Mouse (Mus musculus) thymus, postnatal 0 days (tissue): Measurements from ENCODE around the gene Umod. TPM values are rescaled to one million over a fixed set of nuclear protein-coding genes. Genes with fewer than 3 reads are reported as not detected.
A peak's percentile ranks its signal among the peaks of the same experiment; 100 is the strongest.

Experiments
- DNase-seq: peaks from one replicate; pipeline ENCODE4 v3.0.0-alpha.2; 2015; ENCODE audit warnings: low spot score
- polyA plus RNA-seq: library from polyadenylated mRNA; unstranded; fragments of >200 nt; fragmentation: Nextera tagmentation; extraction: Ambion mirVana; gene quantifications from 2 replicates; pipeline ENCODE4 v1.2.1, GENCODE M21; 2015

Gene Umod
- polyA plus RNA-seq, result 0.22 and 0.24 TPM in 2 replicates

GRCm38 (mm10) chr7:119479256-119479655 lies at the start of gene Umod:
Gene Umod, minus strand, starts transcription at chr7:119479282.
- DNase-seq, result no peak

- no peak for DNase-seq
Measured at GRCm38 (mm10) chr7:119528617-119529016, 49.5 kb upstream of the Umod start.

- no peak for DNase-seq
Measured at GRCm38 (mm10) chr7:119527548-119527947, 48.5 kb upstream of the Umod start.

GRCm38 (mm10) chr7:119527135-119527534 lies 48.1 kb upstream of the Umod start:
- DNase-seq, result no peak

GRCm38 (mm10) chr7:119526486-119526885 lies 47.4 kb upstream of the Umod start:
- DNase-seq, result no peak

- no peak for DNase-seq
Measured at GRCm38 (mm10) chr7:119525881-119526281, 46.8 kb upstream of the Umod start.

GRCm38 (mm10) chr7:119523389-119523788 lies 44.3 kb upstream of the Umod start, which contains the start of gene Pdilt:
Gene Pdilt, minus strand, starts transcription at chr7:119523489.
- DNase-seq, result no peak

- no peak for DNase-seq
Measured at GRCm38 (mm10) chr7:119522385-119522784, 43.3 kb upstream of the Umod start.

GRCm38 (mm10) chr7:119521816-119522215 lies 42.7 kb upstream of the Umod start:
- no peak for DNase-seq

GRCm38 (mm10) chr7:119519654-119520053 lies 40.6 kb upstream of the Umod start:
- peak; percentile 19 for DNase-seq

- DNase-seq, result no peak
Measured at GRCm38 (mm10) chr7:119519163-119519562, 40.1 kb upstream of the Umod start, which contains the start of gene Acsm5. Gene Acsm5, plus strand, starts transcription at chr7:119519463.

- no peak for DNase-seq
Measured at GRCm38 (mm10) chr7:119516272-119516558, 37.1 kb upstream of the Umod start.

- peak; percentile 9 for DNase-seq
Measured at GRCm38 (mm10) chr7:119515492-119516271, 36.6 kb upstream of the Umod start.

- DNase-seq, result no peak
Measured at GRCm38 (mm10) chr7:119513056-119513455, 34.0 kb upstream of the Umod start.

- no peak for DNase-seq
Measured at GRCm38 (mm10) chr7:119511143-119511542, 32.1 kb upstream of the Umod start.

GRCm38 (mm10) chr7:119490041-119490780 lies 11.1 kb upstream of the Umod start:
- no peak for DNase-seq

- no peak for DNase-seq
Measured at GRCm38 (mm10) chr7:119486683-119487082, 7.6 kb upstream of the Umod start.

GRCm38 (mm10) chr7:119484154-119484553 lies 5.1 kb upstream of the Umod start:
- no peak for DNase-seq

- DNase-seq, result no peak
Measured at GRCm38 (mm10) chr7:119476500-119477389, 2.3 kb downstream of the Umod start.

- DNase-seq, result no peak
Measured at GRCm38 (mm10) chr7:119459185-119459584, 19.9 kb downstream of the Umod start, which contains the start of gene Gp2. Gene Gp2, minus strand, starts transcription at chr7:119459285.

- DNase-seq, result no peak
Measured at GRCm38 (mm10) chr7:119454192-119454591, 24.9 kb downstream of the Umod start.
